Mouse (Mus musculus) liver, embryonic 15.5 days (tissue): ENCODE measurements around the gene Parp3. TPM values are rescaled to one million over a fixed set of nuclear protein-coding genes. Genes with fewer than 3 reads are reported as not detected.
A peak's percentile ranks its signal among the peaks of the same experiment; 100 is the strongest.
"Not testable (repeated sequence)": the region's sequence is repeated elsewhere in the genome, so short reads cannot be mapped to it uniquely, and the experiment has no call there.

ENCODE experiments used
- ATAC-seq: fragments of 200-750 bp; cut with Nextera tagmentation; 2 replicates; pipeline ENCODE4 v1.8.0; 2017; ENCODE audit warnings: moderate number of reproducible peaks, mild to moderate bottlenecking, moderate library complexity; ENCODE audit not compliant: insufficient read depth
- H3K27ac ChIP-seq: fragments of 300-500 bp; sonication (generic); replicated peaks from 2 replicates; pipeline ENCODE4 v1.5.1; 2015; ENCODE audit warnings: mild to moderate bottlenecking, inconsistent platforms
- H3K27me3 ChIP-seq: fragments of 300-500 bp; sonication (generic); 2 replicates; pipeline ENCODE4 v1.6.1; 2015; ENCODE audit warnings: mild to moderate bottlenecking, inconsistent platforms
- H3K36me3 ChIP-seq: fragments of 300-500 bp; sonication (generic); replicated peaks from 2 replicates; pipeline ENCODE4 v1.6.1; 2015; ENCODE audit warnings: moderate library complexity, mild to moderate bottlenecking, inconsistent platforms
- H3K4me1 ChIP-seq: fragments of 300-500 bp; sonication (generic); replicated peaks from 2 replicates; pipeline ENCODE4 v1.6.1; 2015; ENCODE audit warnings: inconsistent platforms
- H3K4me2 ChIP-seq: fragments of 300-500 bp; sonication (generic); 2 replicates; pipeline ENCODE4 v1.6.1; 2015; ENCODE audit warnings: moderate library complexity, mild to moderate bottlenecking, inconsistent platforms
- H3K4me3 ChIP-seq: fragments of 300-500 bp; sonication (generic); replicated peaks from 2 replicates; pipeline ENCODE4 v1.5.1; 2015; ENCODE audit warnings: mild to moderate bottlenecking, inconsistent platforms
- H3K9ac ChIP-seq: fragments of 300-500 bp; sonication (generic); 2 replicates; pipeline ENCODE4 v1.6.1; 2015; ENCODE audit warnings: moderate library complexity, mild to moderate bottlenecking, inconsistent platforms
- H3K9me3 ChIP-seq: fragments of 300-500 bp; sonication (generic); replicated peaks from 2 replicates; pipeline ENCODE4 v1.6.1; 2016; ENCODE audit warnings: inconsistent platforms
- WGBS: fragments of 180-500 bp; shearing (Covaris S2); methylation state at CpG from one replicate; pipeline ENCODE4 v1.1.7; 2015; ENCODE audit warnings: mixed read lengths; ENCODE audit not compliant: insufficient replicate concordance; 5-methylcytosine and 5-hydroxymethylcytosine counted together
- polyA plus RNA-seq: library from polyadenylated mRNA; unstranded; fragments of >200 nt; fragmentation: Nextera tagmentation; extraction: Ambion mirVana; gene quantifications from 2 replicates; pipeline ENCODE4 v1.2.1, GENCODE M21; 2015

Parp3 gene
- 1.4 TPM in 2 replicates for polyA plus RNA-seq

- peak within 1 kb of the TSS; percentile 68 for H3K4me3 ChIP-seq
- peak within 1 kb of the TSS; percentile 96 for H3K4me2 ChIP-seq
- no peaks in the 10 kb centered on the region for H3K9me3 ChIP-seq
- peak within 1 kb of the TSS; percentile 47 for H3K9ac ChIP-seq
- peak; percentile 99 for ATAC-seq
- peak within 1 kb of the TSS; percentile 14 for H3K27ac ChIP-seq
- H3K4me1 ChIP-seq = peaks cover 43% of the 10 kb centered on the region
- WGBS = under 1% methylated on average over 41 of the region's 41 CpGs
- peaks cover 18% of the 10 kb centered on the region; the same call in 1 of the 2 replicates for H3K36me3 ChIP-seq
- H3K27me3 ChIP-seq = no peaks in the 10 kb centered on the region
Observed at GRCm38 (mm10) chr9:106476924-106477484, at the start of gene Parp3. Gene Parp3 (minus strand): TSS chr9:106476949.

DNA sequence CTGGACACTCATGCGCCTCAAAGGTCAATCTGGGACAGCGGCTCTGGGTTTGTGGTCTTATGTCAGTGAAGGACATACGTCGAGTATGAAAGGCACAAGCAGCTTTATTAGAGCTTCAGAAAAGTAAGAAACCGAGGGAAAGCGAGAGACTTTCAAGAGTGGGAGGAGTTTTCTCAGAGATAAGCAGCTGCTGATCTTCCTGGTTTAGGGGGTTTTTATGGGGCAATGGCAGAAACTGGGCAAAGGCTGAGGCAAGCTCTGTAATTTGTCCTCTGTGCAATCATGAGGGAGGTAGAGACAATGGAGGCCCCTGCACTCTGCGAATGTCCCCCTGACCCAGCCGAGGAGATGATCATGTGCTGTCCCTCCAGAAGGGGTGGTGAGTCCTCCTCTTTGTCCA lies 43.2 kb upstream of the Parp3 start:
- WGBS = 44% methylated on average over 8 of the region's 8 CpGs
- H3K9ac ChIP-seq = no peak overlapping the region

GRCm38 (mm10) chr9:106519433-106519832 lies 42.7 kb upstream of the Parp3 start:
- WGBS = 38% methylated on average over 2 of the region's 2 CpGs
- no peaks in the 10 kb centered on the region for H3K36me3 ChIP-seq
- no peak overlapping the region for H3K4me2 ChIP-seq
- H3K9ac ChIP-seq = no peak overlapping the region
- no peak for ATAC-seq
- no peaks in the 10 kb centered on the region for H3K4me1 ChIP-seq
- H3K27me3 ChIP-seq = no peaks in the 10 kb centered on the region
- H3K9me3 ChIP-seq = no peaks in the 10 kb centered on the region
- no peak overlapping the region for H3K27ac ChIP-seq
- no peak overlapping the region for H3K4me3 ChIP-seq

More for the DNA sequence above, 43.2 kb upstream of the Parp3 start:
- Histone ChIP-seq H3K27me3 (no peaks in the 10 kb centered on the region), H3K4me3 (no peak overlapping the region), H3K4me2 (no peak overlapping the region), H3K27ac (no peak overlapping the region), H3K4me1 (no peaks in the 10 kb centered on the region), H3K9me3 (no peaks in the 10 kb centered on the region), H3K36me3 (no peaks in the 10 kb centered on the region)
- ATAC-seq = no peak

GRCm38 (mm10) chr9:106514273-106514672 lies 37.5 kb upstream of the Parp3 start, which contains the start of gene Iqcf5:
Gene Iqcf5 (plus strand): TSS chr9:106514573.
- Histone ChIP-seq H3K9ac (no peak within 1 kb of the TSS), H3K27ac (no peak within 1 kb of the TSS), H3K36me3 (no peaks in the 10 kb centered on the region), H3K4me2 (no peak within 1 kb of the TSS), H3K9me3 (no peaks in the 10 kb centered on the region), H3K27me3 (no peaks in the 10 kb centered on the region), H3K4me1 (no peaks in the 10 kb centered on the region), H3K4me3 (no peak within 1 kb of the TSS)
- WGBS = 70% methylated on average over 4 of the region's 4 CpGs
- ATAC-seq = no peak

DNA sequence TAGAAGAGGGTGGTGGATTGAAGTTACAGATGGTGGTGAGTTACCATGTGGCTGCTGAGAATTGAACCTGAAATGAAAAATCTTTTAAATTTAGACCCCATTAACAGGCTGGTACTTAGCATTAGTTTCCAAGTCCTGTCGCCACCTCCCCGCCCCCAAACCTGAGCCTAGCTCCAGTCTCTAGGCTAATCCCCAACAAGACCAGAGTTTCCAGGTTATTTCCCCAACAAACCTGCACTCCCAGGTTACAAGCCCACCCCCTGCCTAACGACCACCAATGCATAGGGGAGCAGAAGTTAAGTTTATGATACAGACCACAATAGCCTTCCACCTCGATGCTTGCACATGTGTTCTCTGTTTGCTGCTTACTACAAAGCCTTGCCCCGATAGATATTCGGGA lies 36.8 kb upstream of the Parp3 start:
- H3K4me1 ChIP-seq = no peaks in the 10 kb centered on the region
- H3K9me3 ChIP-seq = no peaks in the 10 kb centered on the region
- H3K36me3 ChIP-seq = no peaks in the 10 kb centered on the region
- 66% methylated on average over 6 of the region's 6 CpGs for WGBS
- H3K4me2 ChIP-seq = no peak overlapping the region
- no peak overlapping the region for H3K4me3 ChIP-seq
- H3K27ac ChIP-seq = no peak overlapping the region
- no peaks in the 10 kb centered on the region for H3K27me3 ChIP-seq
- ATAC-seq = no peak
- H3K9ac ChIP-seq = no peak overlapping the region

DNA sequence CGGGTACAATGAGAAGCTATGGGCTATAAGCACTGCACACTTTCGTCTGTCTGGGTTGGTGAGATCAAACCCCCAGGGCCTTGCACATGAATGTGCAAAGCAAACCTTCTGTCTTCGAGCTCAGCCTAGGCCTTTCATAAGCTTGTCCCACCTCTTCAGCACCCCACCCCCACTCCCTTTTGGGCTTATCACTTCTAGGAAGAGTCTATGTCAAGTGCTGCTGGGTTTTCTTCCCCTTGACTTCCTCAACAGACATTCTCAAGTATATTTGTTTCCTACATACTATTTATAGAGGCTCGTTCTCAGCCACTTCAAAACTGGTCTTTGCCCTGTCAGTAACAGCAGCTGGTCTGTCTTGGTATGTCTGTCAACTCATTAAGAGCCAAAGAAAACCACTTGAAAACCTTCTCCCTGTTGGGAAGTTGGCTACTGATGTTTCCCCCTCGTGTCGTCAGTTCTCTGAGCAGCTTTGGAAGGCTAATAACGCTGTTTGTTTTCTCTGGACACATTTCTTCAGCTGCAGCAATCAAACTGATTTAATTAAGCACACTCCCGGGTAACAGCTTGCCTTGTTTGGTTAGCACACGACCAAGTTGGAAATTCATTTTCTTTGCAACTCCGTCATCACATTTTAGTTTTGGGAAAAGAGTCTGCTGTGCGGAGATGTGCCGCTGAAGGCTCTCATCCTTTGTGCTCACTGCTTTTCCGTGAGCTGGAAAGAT lies 36.1 kb upstream of the Parp3 start:
- H3K9me3 ChIP-seq = no peaks in the 10 kb centered on the region
- no peak for ATAC-seq
- no peak overlapping the region for H3K27ac ChIP-seq
- no peak overlapping the region for H3K9ac ChIP-seq
- H3K27me3 ChIP-seq = no peaks in the 10 kb centered on the region
- no peak overlapping the region for H3K4me2 ChIP-seq
- 40% methylated on average over 13 of the region's 13 CpGs for WGBS
- H3K36me3 ChIP-seq = no peaks in the 10 kb centered on the region
- H3K4me3 ChIP-seq = no peak overlapping the region
- no peaks in the 10 kb centered on the region for H3K4me1 ChIP-seq

- ATAC-seq = no peak
- WGBS = 70% methylated on average over 10 of the region's 10 CpGs
- Histone ChIP-seq H3K4me2 (no peak overlapping the region), H3K27ac (no peak overlapping the region), H3K36me3 (no peaks in the 10 kb centered on the region), H3K9me3 (no peaks in the 10 kb centered on the region), H3K4me1 (no peaks in the 10 kb centered on the region), H3K27me3 (no peaks in the 10 kb centered on the region), H3K9ac (no peak overlapping the region), H3K4me3 (no peak overlapping the region)
Observed at GRCm38 (mm10) chr9:106509356-106509755, 32.6 kb upstream of the Parp3 start.

DNA sequence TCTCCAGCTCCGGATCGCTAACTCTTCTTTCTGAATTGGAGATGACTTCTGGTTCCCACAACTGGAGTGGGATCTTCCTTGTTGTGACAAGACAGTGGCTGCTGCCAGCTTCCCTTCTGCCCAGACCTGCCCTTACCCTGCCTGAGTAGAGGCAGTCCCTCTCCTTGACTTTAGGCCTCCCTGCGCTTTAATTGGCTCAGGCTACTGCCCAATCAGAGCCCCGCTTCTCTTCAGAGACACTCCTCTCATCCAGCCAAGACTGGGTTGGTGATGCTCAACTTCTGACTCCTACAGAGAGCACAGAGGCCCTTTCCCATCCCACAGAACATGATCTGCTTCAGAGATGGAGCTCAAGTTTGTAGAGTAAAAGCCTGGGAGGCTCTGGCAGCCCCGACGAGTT lies 27.5 kb upstream of the Parp3 start:
- H3K4me3 ChIP-seq = no peak overlapping the region
- no peaks in the 10 kb centered on the region for H3K9me3 ChIP-seq
- H3K36me3 ChIP-seq = no peaks in the 10 kb centered on the region
- no peak for ATAC-seq
- H3K4me2 ChIP-seq = no peak overlapping the region
- H3K9ac ChIP-seq = no peak overlapping the region
- WGBS = 66% methylated on average over 6 of the region's 6 CpGs
- no peaks in the 10 kb centered on the region for H3K27me3 ChIP-seq
- no peak overlapping the region for H3K27ac ChIP-seq
- H3K4me1 ChIP-seq = no peaks in the 10 kb centered on the region

GRCm38 (mm10) chr9:106501846-106502245 lies 25.1 kb upstream of the Parp3 start:
- Histone ChIP-seq H3K9me3 (no peaks in the 10 kb centered on the region), H3K4me1 (no peaks in the 10 kb centered on the region), H3K36me3 (no peaks in the 10 kb centered on the region), H3K4me2 (no peak overlapping the region), H3K9ac (no peak overlapping the region), H3K27me3 (no peaks in the 10 kb centered on the region), H3K27ac (no peak overlapping the region), H3K4me3 (no peak overlapping the region)
- ATAC-seq = no peak
- 75% methylated on average over 22 of the region's 22 CpGs for WGBS

DNA sequence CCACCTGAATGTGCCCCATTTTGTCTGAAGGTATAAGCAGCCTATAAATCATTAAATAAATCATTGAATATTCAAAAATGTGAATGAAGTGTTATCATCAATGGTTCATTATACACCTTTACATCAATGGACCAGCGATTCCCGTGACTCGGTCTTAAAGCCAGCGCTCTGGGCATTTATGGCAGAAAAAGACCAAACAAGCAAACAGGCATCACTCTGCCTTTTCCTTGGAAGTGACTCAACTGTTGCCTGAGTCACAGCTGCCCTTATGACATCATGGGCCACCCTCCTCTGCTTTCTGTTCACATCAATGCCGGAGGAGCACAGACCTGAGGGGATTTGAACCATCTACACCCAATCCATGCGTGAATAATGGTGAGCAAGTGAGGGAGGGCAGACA lies 22.9 kb upstream of the Parp3 start, which contains the start of gene Iqcf1:
TSS of gene Iqcf1 (plus strand) at position 301 of the 400 bp plus-strand sequence.
- Histone ChIP-seq H3K4me1 (no peaks in the 10 kb centered on the region), H3K9me3 (no peaks in the 10 kb centered on the region), H3K9ac (no peak within 1 kb of the TSS), H3K27me3 (no peaks in the 10 kb centered on the region), H3K4me2 (no peak within 1 kb of the TSS), H3K36me3 (no peaks in the 10 kb centered on the region), H3K27ac (no peak within 1 kb of the TSS), H3K4me3 (no peak within 1 kb of the TSS)
- ATAC-seq = no peak
- 81% methylated on average over 6 of the region's 6 CpGs for WGBS

DNA sequence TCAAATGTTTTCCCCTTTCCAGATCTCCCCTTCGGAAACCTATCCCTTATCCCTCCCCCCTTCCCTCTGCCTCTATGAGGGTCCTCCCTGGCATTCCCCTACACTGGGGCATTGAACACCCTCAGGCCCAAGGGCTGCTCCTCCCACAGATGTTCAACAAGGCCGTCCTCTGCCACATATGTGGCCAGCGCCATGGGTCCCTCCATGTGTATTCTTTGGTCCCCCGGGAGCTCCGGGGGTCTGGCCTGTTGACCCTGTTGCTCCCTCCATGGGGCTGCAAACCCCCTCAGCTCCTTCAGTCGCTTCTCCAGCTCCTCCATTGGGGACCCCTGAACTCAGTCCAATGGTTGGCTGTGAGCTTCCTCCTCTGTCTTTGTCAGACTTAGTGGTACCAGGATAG lies 10.9 kb upstream of the Parp3 start:
- H3K9me3 ChIP-seq, ATAC-seq, H3K27ac ChIP-seq, H3K9ac ChIP-seq, H3K4me2 ChIP-seq, H3K27me3 ChIP-seq, H3K4me3 ChIP-seq, H3K4me1 ChIP-seq: not testable (repeated sequence)
- peaks cover 30% of the 10 kb centered on the region for H3K36me3 ChIP-seq
- WGBS = 60% methylated on average over 6 of the region's 6 CpGs
